Mouse (Mus musculus) liver, embryonic 16.5 days (tissue): Measurements from ENCODE around the gene Gapvd1. TPM values are rescaled to one million over a fixed set of nuclear protein-coding genes. Genes with fewer than 3 reads are reported as not detected.
"Not testable (repeated sequence)": the region's sequence is repeated elsewhere in the genome, so short reads cannot be mapped to it uniquely, and the experiment has no call there.

Source experiments
- ATAC-seq: fragments of 200-750 bp; cut with Nextera tagmentation; 2 replicates; pipeline ENCODE4 v1.8.0; 2017; ENCODE audit warnings: low read depth, mild to moderate bottlenecking, moderate number of reproducible peaks, moderate library complexity
- H3K27ac ChIP-seq: fragments of 300-500 bp; sonication (generic); 2 replicates; pipeline ENCODE4 v1.5.1; 2014; ENCODE audit warnings: mild to moderate bottlenecking, low read length
- H3K27me3 ChIP-seq: fragments of 300-500 bp; sonication (generic); 2 replicates; pipeline ENCODE4 v1.6.1; 2014; ENCODE audit warnings: low read depth, low read length, mixed read lengths; ENCODE audit not compliant: control insufficient read depth, insufficient read depth
- H3K36me3 ChIP-seq: fragments of 300-500 bp; sonication (generic); 2 replicates; pipeline ENCODE4 v1.6.1; 2014; ENCODE audit warnings: mild to moderate bottlenecking; ENCODE audit not compliant: control insufficient read depth, insufficient read depth
- H3K4me1 ChIP-seq: fragments of 300-500 bp; sonication (generic); 2 replicates; pipeline ENCODE4 v1.6.1; 2014; ENCODE audit warnings: low read depth, low read length, mixed read lengths; ENCODE audit not compliant: control insufficient read depth
- H3K4me2 ChIP-seq: fragments of 300-500 bp; sonication (generic); 2 replicates; pipeline ENCODE4 v1.6.1; 2014; ENCODE audit warnings: low read depth, low read length, mixed read lengths
- H3K4me3 ChIP-seq: fragments of 300-500 bp; sonication (generic); 2 replicates; pipeline ENCODE4 v1.5.1; 2014; ENCODE audit warnings: low read depth, mild to moderate bottlenecking, low read length
- H3K9ac ChIP-seq: fragments of 300-500 bp; sonication (generic); 2 replicates; pipeline ENCODE4 v1.6.1; 2014; ENCODE audit warnings: low read depth, low read length
- H3K9me3 ChIP-seq: fragments of 300-500 bp; sonication (generic); replicated peaks from 2 replicates; pipeline ENCODE4 v1.6.1; 2016; ENCODE audit warnings: low read length; ENCODE audit not compliant: control insufficient read depth
- whole genome bisulfite sequencing: fragments of 180-500 bp; shearing (Covaris S2); extraction: QIAGEN DNeasy Blood & Tissue Kit; methylation state at CpG from one replicate; pipeline ENCODE4 v1.1.7; 2014; ENCODE audit not compliant: insufficient replicate concordance; 5-methylcytosine and 5-hydroxymethylcytosine counted together
- polyA plus RNA-seq: library from polyadenylated mRNA; unstranded; fragments of >200 nt; fragmentation: Nextera tagmentation; extraction: Ambion mirVana; gene quantifications from 2 replicates; pipeline ENCODE4 v1.2.1, GENCODE M21; 2015

Gapvd1 gene
- polyA plus RNA-seq, 1 experiment from 2014 or later, result 94.6 TPM

DNA sequence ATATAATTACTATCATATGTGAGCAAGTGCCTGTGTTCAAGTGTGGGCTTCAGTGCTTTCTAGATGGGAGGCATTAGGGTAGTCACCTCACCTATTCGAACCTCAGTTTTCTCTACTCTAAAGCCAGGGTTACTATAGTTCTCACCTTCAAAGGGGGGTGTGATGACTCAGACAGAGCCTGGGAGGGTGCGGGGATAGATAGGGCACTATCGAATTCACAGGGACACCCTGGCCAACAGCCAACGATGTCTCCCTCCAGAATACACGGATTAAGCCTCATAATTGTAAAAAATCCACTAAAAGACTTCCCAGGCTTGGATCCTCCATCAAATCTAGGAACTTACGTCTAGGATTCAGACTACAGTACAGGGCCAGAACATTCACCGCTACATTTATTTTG, 40.4 kb upstream of the Gapvd1 start:
- H3K4me2 ChIP-seq, result no peak overlapping the region
- H3K27ac ChIP-seq, result no peak overlapping the region
- WGBS, result 75% methylated on average over 7 of the region's 7 CpGs

DNA sequence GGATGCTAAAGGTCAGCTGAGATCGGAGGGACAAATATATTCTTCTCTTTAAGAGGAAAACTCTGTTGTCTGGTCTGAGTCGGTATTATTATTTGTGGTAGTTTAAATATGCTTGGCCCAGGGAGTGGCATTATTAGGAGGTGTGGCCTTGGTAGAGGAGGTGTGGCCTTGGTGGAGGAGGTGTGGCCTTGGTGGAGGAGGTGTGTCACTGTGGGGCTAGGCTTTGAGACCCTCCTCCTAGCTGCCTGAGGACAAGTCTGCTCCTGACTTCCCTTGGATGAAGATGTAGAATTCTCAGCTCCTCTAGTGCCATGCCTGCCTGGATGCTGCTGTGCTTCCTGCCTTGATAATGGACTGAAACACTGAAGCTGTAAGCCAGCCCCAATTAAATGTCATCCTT, 39.5 kb upstream of the Gapvd1 start:
- Histone ChIP-seq H3K4me3 (no peak overlapping the region), H3K4me2 (no peak overlapping the region), H3K4me1 (peaks cover 8% of the 10 kb centered on the region), H3K27ac (no peak overlapping the region), H3K9ac (no peak overlapping the region), H3K9me3 (no peaks in the 10 kb centered on the region), H3K36me3 (peaks cover 7% of the 10 kb centered on the region), H3K27me3 (no peaks in the 10 kb centered on the region)
- 85% methylated on average over 2 of the region's 2 CpGs for WGBS
- ATAC-seq, result no peak

More for the DNA sequence above, 40.4 kb upstream of the Gapvd1 start:
- Histone ChIP-seq H3K4me3 (no peak overlapping the region), H3K9me3 (no peaks in the 10 kb centered on the region), H3K9ac (no peak overlapping the region), H3K27me3 (no peaks in the 10 kb centered on the region), H3K36me3 (peaks cover 7% of the 10 kb centered on the region), H3K4me1 (peaks cover 14% of the 10 kb centered on the region)
- no peak for ATAC-seq

DNA sequence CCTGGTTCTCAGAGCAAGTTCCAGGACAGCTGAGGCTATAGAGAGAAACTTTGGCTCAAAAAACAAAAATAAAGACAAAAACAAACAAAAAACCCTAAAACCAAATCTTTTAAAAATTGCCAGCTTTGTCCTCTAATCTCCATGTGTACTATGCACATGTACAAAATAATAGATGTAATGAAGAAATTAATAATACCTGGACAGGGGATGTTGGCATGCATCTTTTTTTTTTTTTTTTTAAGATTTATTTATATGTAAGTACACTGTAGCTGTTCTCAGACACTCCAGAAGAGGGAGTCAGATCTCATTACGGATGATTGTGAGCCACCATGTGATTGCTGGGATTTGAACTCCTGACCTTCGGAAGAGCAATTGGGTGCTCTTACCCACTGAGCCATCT, 37.5 kb upstream of the Gapvd1 start:
- H3K27me3 ChIP-seq, H3K36me3 ChIP-seq, ATAC-seq, H3K27ac ChIP-seq, H3K9ac ChIP-seq, H3K9me3 ChIP-seq, H3K4me1 ChIP-seq, H3K4me2 ChIP-seq, H3K4me3 ChIP-seq: not testable (repeated sequence)
- WGBS, result 75% methylated on average over 2 of the region's 2 CpGs

DNA sequence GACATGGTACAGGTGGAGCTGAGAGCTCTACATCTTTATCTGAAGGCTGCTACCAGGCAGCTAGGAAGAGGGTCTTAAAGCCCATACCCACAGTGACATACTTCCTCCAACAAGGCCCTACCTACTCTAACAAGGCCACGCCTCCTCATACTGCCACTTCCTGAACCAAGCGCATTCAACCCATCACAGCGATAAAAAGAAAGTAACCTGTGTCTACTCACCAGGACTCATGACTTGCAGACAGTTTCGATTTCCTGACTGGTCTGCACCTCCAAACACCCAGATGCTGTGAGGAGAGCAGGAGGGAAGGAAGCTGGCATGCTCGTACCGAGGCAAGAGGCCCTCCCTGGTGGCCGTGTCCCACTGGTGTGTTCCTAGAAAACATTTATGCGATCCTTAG, 35.2 kb upstream of the Gapvd1 start:
- H3K27ac ChIP-seq, result peak overlapping the region; percentile 4; the same call in 1 of the 2 replicates
- no peaks in the 10 kb centered on the region for H3K4me1 ChIP-seq
- no peak for ATAC-seq
- H3K27me3 ChIP-seq, result no peaks in the 10 kb centered on the region
- 64% methylated on average over 8 of the region's 8 CpGs for WGBS
- no peak overlapping the region for H3K9ac ChIP-seq
- peak overlapping the region; percentile 14 for H3K4me3 ChIP-seq
- no peaks in the 10 kb centered on the region for H3K9me3 ChIP-seq
- peak overlapping the region; percentile 25 for H3K4me2 ChIP-seq
- H3K36me3 ChIP-seq, result peaks cover 7% of the 10 kb centered on the region

DNA sequence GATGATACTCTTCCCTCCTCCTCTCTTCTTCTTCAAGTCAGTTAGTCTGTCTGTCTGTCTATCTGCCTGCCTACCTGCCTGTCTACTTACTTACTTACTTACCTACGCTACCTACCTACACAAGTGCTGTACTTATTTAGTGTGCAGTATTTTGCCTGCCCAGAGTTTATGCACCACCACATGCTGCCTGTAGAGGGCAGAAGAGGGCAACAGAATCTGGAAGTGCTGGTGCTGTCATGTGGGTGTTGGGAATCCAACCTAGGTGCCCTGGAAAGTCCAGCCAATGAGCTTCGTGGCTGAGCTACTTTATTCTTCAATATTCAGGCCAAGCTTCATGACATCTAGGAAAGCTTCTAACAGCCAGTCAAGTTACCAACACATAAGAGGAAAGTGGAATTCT, 29.1 kb upstream of the Gapvd1 start:
- H3K27ac ChIP-seq, result peak overlapping the region; percentile 98
- H3K4me2 ChIP-seq, result no peak overlapping the region

DNA sequence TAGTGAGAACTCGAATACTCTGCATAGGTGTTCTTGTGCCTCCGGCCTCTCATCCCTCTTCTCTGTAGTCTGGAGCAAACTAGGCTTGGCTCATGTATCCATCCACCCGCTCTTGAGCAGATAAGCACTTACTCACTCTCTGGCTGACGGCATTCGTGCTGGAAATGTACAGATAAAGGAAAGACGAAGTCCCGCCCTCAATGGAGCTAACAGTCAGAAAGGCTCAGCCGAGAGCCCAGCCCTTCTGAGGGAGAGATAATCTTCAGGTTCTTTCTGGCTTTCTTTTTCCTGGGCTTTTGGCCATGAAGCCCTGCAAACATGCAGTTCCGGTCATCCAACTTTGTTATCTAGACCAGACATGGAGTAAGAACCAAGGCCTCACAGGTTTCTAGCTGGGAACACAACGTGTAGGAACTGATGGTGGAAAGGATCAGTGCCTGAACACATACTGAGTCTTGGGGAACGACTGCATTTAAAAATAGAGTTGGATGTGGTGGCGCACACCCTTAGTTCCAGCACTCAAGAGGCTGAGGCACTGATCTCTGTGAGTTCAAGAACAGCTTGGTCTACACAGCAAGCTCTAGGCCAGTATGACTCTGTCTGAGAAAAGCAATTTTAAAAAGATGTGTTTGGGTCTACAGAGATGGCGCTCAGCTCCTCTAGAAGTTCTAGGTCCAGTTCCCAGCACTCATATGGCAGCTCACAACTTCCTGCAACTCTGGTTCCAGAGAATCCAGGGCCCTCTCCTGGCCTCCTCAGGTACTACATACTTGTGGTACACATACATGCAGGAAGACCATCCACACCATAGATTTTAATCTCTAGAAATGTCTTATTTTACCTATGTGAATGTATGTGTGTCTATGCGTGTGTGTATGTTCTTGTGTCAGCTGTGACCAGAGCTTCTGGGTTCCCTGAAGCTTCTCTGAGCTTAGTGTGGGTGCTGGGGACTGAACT, 28.3 kb upstream of the Gapvd1 start:
- Histone ChIP-seq H3K4me1 (peaks cover 24% of the 10 kb centered on the region), H3K27ac (peak overlapping the region; percentile 98), H3K4me3 (peak overlapping the region; percentile 32), H3K9ac (peak overlapping the region; percentile 55), H3K27me3 (no peaks in the 10 kb centered on the region), H3K36me3 (peaks cover 22% of the 10 kb centered on the region), H3K9me3 (no peaks in the 10 kb centered on the region), H3K4me2 (peak overlapping the region; percentile 62)
- 33% methylated on average over 14 of the region's 14 CpGs for WGBS
- ATAC-seq, result peak; percentile 99

More for the DNA sequence above, 29.1 kb upstream of the Gapvd1 start:
- H3K27me3 ChIP-seq, result no peaks in the 10 kb centered on the region
- WGBS, result 60% methylated on average over 2 of the region's 2 CpGs
- no peak overlapping the region for H3K4me3 ChIP-seq
- peaks cover 16% of the 10 kb centered on the region for H3K36me3 ChIP-seq
- no peak overlapping the region for H3K9ac ChIP-seq
- no peaks in the 10 kb centered on the region for H3K9me3 ChIP-seq
- peaks cover 24% of the 10 kb centered on the region for H3K4me1 ChIP-seq
- ATAC-seq, result no peak

DNA sequence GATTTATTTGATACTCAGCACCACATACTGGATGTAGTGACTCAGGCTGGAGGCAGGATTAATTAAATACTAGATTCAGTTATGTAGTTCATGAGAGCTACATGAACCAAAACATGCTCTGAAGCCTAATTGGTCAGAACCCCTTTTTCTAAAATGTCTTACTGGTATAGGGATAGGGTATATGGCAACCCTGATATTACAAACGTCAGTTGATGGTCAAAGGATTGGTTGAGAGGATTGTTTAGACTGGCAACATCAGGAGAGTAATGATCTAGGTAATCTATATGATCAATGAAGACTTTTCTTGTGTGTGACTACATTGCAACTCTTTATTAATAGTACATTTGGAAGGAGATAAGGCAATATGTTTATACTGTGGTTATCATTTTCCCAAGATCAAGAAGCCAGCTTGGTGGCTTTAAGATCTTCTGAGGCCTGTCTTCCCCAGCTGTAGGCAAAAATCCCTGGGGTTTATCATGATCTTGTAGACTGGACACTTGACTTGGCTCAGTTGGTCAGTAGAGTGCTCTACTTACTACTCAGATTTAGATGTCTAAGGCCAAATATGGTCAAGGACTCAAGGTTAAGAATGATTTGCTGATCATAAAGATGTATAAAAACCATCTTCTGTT, 22.3 kb upstream of the Gapvd1 start:
- Histone ChIP-seq H3K27me3 (no peaks in the 10 kb centered on the region), H3K9me3 (no peaks in the 10 kb centered on the region), H3K4me3 (0 out of 2 replicates have a peak overlapping the region, but pooled peaks have one; percentile 2), H3K9ac (no peak overlapping the region), H3K27ac (no peak overlapping the region), H3K4me2 (peak overlapping the region; percentile 45), H3K4me1 (peaks cover 41% of the 10 kb centered on the region), H3K36me3 (peaks cover 73% of the 10 kb centered on the region)
- WGBS, result 43% methylated on average over 1 of the region's 1 CpGs
- ATAC-seq, result no peak

DNA sequence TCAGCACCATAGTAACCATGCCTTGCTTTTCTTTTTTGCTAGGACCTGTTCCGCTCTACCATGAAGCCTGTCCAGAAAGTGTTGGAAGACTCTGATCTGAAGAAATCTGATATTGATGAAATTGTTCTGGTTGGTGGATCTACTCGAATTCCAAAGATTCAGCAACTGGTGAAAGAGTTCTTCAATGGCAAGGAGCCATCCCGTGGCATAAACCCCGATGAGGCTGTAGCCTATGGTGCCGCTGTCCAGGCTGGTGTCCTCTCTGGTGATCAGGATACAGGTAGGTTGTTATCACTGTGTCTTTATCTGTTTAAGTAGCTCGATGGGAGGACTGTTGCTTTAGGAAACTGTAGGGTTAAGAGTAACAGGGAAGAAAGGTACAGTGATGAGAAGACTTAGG, 19.5 kb upstream of the Gapvd1 start:
- H3K27ac ChIP-seq, result no peak overlapping the region
- H3K27me3 ChIP-seq, result no peaks in the 10 kb centered on the region
- H3K9ac ChIP-seq, result 0 out of 2 replicates have a peak overlapping the region, but pooled peaks have one; percentile 1
- H3K36me3 ChIP-seq, result peaks cover 65% of the 10 kb centered on the region
- peak overlapping the region; percentile 74 for H3K4me2 ChIP-seq
- no peaks in the 10 kb centered on the region for H3K9me3 ChIP-seq
- H3K4me3 ChIP-seq, result peak overlapping the region; percentile 99
- ATAC-seq, result no peak
- WGBS, result 74% methylated on average over 6 of the region's 6 CpGs
- peaks cover 40% of the 10 kb centered on the region for H3K4me1 ChIP-seq

DNA sequence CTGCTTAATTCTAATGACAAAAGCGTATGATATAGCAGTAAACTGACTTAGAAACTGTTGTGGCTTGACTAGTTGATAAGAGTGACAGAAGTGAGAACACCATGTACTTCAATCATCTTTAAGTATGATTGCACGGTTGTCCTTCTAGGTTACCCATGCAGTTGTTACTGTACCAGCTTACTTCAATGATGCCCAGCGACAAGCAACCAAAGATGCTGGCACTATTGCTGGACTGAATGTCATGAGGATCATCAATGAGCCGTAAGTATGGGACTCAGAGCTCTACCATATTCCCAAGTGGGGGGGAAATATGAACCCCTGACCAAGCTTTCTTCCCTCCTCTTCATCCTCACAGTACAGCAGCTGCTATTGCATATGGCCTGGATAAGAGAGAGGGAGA, 18.6 kb upstream of the Gapvd1 start:
- whole genome bisulfite sequencing, result 76% methylated on average over 4 of the region's 4 CpGs
- Histone ChIP-seq H3K4me3 (peak overlapping the region; percentile 99), H3K9ac (peak overlapping the region; percentile 98), H3K4me1 (peaks cover 40% of the 10 kb centered on the region), H3K27me3 (no peaks in the 10 kb centered on the region), H3K4me2 (peak overlapping the region; percentile 74), H3K36me3 (peaks cover 58% of the 10 kb centered on the region), H3K27ac (no peak overlapping the region), H3K9me3 (no peaks in the 10 kb centered on the region)
- no peak for ATAC-seq
